Mouse (Mus musculus) heart, embryonic 10.5 days (tissue): ENCODE measurements around the gene Capn13. TPM values are rescaled to one million over a fixed set of nuclear protein-coding genes. Genes with fewer than 3 reads are reported as not detected.
A peak's percentile ranks its signal among the peaks of the same experiment; 100 is the strongest.
"Not testable (repeated sequence)": the region's sequence is repeated elsewhere in the genome, so short reads cannot be mapped to it uniquely, and the experiment has no call there.

Experiments
- DNase-seq: peaks from one replicate; pipeline ENCODE4 v3.0.0-alpha.2; 2017; ENCODE audit warnings: low spot score
- H3K27ac ChIP-seq: fragments of 300-500 bp; sonication (generic); 2 replicates; pipeline ENCODE4 v1.5.1; 2016; ENCODE audit warnings: mild to moderate bottlenecking
- H3K27me3 ChIP-seq: fragments of 300-500 bp; sonication (generic); 2 replicates; pipeline ENCODE4 v1.6.1; 2016; ENCODE audit warnings: mild to moderate bottlenecking; ENCODE audit not compliant: poor library complexity, insufficient read depth, severe bottlenecking
- H3K36me3 ChIP-seq: fragments of 300-500 bp; sonication (generic); 2 replicates; pipeline ENCODE4 v1.6.1; 2016; ENCODE audit warnings: mild to moderate bottlenecking, moderate library complexity
- H3K4me1 ChIP-seq: fragments of 300-500 bp; sonication (generic); 2 replicates; pipeline ENCODE4 v1.6.1; 2016; ENCODE audit warnings: mild to moderate bottlenecking
- H3K4me3 ChIP-seq: fragments of 300-500 bp; sonication (generic); 2 replicates; pipeline ENCODE4 v1.5.1; 2016; ENCODE audit warnings: mild to moderate bottlenecking, moderate library complexity
- H3K9me3 ChIP-seq: fragments of 300-500 bp; sonication (generic); 2 replicates; pipeline ENCODE4 v1.6.1; 2016; ENCODE audit warnings: mild to moderate bottlenecking, moderate library complexity
- WGBS: fragments of 180-500 bp; shearing (Covaris S2); methylation state at CpG from one replicate; pipeline ENCODE4 v1.1.7; 2016; 5-methylcytosine and 5-hydroxymethylcytosine counted together
- polyA plus RNA-seq: library from polyadenylated mRNA; unstranded; fragments of >200 nt; fragmentation: Nextera tagmentation; extraction: Ambion mirVana; gene quantifications from 2 replicates; pipeline ENCODE4 v1.2.1, GENCODE M21; 2016

The Capn13 gene
- polyA plus RNA-seq, 1 experiment from 2014 or later: not detected

DNA sequence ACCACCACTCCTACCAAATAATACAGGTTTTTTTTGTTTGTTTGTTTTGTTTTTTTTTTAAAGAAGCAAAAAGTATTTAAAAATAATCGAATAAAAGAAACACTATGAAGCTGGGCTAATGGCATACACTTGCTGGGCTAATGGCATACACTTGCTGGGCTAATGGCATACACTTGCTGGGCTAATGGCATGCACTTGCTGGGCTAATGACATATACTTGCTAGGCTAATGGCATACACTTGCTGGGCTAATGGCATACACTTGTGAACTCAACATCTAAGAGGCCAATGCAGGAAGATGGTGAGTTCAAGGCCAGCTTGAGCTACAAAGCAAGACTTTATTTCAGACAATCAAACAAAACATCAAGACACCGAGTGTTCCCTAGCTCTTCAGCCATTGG is 138.1 kb downstream of the Capn13 start:
- no peaks in the 10 kb centered on the region for H3K9me3 ChIP-seq
- WGBS: 84% methylated on average over 2 of the region's 2 CpGs
- H3K27ac ChIP-seq: no peak overlapping the region
- H3K36me3 ChIP-seq: no peaks in the 10 kb centered on the region
- H3K4me3 ChIP-seq: no peak overlapping the region
- no peaks in the 10 kb centered on the region for H3K27me3 ChIP-seq
- H3K4me1 ChIP-seq: peaks cover 9% of the 10 kb centered on the region; the same call in 1 of the 2 replicates
- DNase-seq: no peak

DNA sequence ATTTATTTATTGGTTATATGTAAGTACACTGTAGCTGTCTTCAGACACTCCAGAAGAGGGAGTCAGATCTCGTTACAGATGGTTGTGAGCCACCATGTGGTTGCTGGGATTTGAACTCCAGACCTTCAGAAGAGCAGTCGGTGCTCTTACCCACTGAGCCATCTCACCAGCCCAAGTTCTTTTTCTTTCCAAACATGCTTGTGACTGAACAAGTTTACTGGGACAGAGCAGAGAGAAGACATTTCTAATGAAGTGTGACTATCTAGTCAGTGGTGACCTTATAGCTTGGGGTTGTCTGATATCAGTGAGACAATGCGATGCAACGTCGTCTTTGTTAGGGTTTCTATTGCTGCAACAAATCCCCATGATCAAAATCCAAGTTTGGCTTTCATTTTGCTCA is 141.4 kb downstream of the Capn13 start:
- not testable (repeated sequence) for H3K4me1 ChIP-seq, H3K4me3 ChIP-seq, H3K36me3 ChIP-seq, H3K9me3 ChIP-seq, DNase-seq, H3K27me3 ChIP-seq, H3K27ac ChIP-seq
- 89% methylated on average over 5 of the region's 5 CpGs for WGBS

DNA sequence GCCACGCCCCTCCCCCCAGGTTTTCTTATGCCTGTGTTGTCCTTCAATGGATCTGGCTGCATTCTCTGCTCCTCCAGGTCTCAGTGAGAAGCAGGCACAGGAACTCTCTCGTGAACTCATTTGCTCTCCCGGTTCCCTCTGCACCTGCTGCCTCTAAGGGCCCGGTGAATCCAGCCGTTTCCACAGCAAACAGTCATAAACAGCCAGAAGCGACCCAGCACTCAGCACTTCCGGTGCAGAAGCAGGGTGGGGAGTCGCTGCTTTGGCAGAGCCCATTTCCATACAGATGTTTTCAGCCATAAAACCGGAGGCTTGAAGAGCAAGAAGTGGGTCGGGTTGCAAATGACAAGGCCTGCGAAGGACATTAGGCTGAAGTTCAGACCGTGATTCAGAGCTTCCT is 142.0 kb downstream of the Capn13 start:
- Histone ChIP-seq H3K27me3 (no peaks in the 10 kb centered on the region), H3K4me3 (no peak overlapping the region), H3K9me3 (no peaks in the 10 kb centered on the region), H3K27ac (0 out of 2 replicates have a peak overlapping the region, but pooled peaks have one; percentile 64), H3K36me3 (no peaks in the 10 kb centered on the region), H3K4me1 (peaks cover 9% of the 10 kb centered on the region; the same call in 1 of the 2 replicates)
- 49% methylated on average over 12 of the region's 12 CpGs for WGBS
- no peak for DNase-seq
